Mouse (Mus musculus) ES-Bruce4 (cell line): ENCODE results near the gene Sgms1.

Source experiments
- CTCF ChIP-seq: IDR thresholded peaks from one replicate; pipeline ENCODE4 v1.8.1; 2011; ENCODE audit warnings: low read depth, low read length
- POLR2A ChIP-seq: IDR thresholded peaks from one replicate; pipeline ENCODE4 v1.8.1; 2011; ENCODE audit warnings: low read length; ENCODE audit not compliant: insufficient read depth

- TF ChIP-seq CTCF = no peak
- no peak for TF ChIP-seq POLR2A
Observed at GRCm38 (mm10) chr19:32313304-32313703, 76.2 kb downstream of the Sgms1 start.
